Mouse (Mus musculus): Measurements from ENCODE around the gene Shisal2a. TPM values are rescaled to one million over a fixed set of nuclear protein-coding genes. Genes with fewer than 3 reads are reported as not detected.
"Not testable (repeated sequence)": the region's sequence is repeated elsewhere in the genome, so short reads cannot be mapped to it uniquely, and the experiment has no call there.

Shisal2a gene
- polyA plus RNA-seq, 1 experiment: not detected

DNA sequence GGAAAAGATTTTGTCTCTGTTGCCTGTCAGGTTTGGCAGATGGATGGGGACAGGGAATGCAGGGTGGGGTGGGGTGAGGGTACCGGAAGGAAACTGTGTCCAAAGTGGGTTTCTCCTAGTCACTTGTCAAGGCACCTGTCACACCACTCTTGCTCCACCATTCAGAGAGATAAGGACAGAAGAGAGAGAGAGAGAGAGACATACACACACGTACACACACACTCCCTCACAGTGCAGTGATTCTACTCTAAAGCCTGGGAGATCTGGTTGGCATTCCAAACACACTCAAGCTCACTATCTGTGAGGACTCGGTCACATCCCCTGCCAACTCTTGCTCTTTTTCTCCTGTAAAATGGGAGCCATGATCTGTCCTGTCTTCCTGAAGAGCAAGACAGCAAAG is 11.0 kb downstream of the Shisal2a start:
- DNase-seq (ENCODE audit: low spot score): no peak

DNA sequence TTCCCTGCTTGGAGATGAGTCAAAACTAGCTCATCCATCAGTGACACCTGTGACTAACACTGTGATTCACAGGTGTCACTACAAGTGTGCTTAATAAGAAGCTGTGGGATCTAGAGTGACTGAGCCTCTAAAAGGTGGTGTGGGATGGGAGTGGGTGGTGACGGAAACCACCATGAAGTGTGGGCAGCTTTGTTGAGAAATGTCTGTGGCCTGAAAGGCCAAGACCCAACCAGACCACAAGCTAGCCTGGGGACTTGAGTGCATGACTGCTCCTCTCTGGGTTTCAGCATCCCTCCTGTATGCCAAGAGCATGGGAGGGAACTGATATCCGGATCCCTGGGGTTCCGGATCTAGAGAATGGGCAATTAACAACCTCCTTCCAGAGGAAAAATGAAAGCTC is 11.7 kb downstream of the Shisal2a start:
- no peak for DNase-seq (ENCODE audit: low spot score)

DNA sequence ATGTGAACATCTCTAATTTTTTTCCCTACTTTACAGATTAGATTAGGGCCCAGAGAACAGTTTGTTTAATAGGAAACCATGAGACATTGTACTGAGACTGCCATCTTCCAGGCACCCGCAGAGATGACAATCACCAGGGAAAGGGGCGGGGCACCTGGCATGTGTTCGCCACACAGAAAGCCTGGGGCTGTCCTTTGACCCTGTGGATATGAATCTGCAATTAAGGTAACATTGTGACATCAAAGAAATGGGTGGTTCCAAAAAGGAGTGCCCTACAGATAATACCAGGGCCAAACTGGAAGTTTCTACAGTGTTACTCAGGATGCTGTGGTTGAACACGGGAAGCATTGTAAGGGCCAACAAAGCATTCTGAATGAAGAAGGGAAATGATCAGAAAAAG is 12.7 kb downstream of the Shisal2a start:
- DNase-seq (ENCODE audit: low spot score): no peak

DNA sequence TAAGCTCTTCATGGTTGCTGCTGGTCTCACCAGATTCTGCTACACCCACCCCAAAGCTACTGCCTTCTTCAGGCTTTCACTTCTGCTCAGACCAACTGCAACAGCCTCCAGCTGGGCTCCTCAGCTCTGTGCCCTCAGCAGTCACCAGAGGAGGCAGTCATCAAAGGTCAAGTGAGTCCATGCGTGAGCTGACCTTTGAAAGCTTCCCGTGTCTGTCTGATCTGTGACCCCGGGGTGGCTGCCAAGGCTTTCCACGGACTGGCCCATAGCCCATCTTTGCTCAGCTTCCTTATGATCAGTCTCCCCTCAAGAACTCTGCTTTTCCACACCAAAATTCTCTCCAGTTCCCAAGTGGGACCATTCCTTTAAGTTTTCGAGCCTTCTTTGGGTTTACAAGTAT is 13.9 kb downstream of the Shisal2a start:
- DNase-seq (ENCODE audit: low spot score): no peak

DNA sequence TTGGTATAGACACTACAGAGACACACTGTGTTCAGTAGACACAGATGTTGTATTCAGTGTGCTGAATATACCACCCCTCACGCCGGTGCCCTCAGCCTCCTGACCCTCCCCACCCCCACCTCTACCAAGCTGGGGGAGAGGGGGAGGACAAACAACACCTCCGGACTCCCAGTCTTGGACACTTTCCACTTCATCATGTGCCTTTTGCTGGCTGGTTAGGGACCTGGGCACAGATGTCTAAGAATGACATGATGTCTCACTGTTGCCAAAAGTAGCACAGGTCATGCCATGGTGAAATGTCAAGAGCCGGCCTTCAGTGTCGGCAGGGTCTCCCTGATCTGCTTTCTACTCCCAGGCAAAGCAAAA is 19.1 kb downstream of the Shisal2a start:
- DNase-seq (ENCODE audit: low spot score): no peak

DNA sequence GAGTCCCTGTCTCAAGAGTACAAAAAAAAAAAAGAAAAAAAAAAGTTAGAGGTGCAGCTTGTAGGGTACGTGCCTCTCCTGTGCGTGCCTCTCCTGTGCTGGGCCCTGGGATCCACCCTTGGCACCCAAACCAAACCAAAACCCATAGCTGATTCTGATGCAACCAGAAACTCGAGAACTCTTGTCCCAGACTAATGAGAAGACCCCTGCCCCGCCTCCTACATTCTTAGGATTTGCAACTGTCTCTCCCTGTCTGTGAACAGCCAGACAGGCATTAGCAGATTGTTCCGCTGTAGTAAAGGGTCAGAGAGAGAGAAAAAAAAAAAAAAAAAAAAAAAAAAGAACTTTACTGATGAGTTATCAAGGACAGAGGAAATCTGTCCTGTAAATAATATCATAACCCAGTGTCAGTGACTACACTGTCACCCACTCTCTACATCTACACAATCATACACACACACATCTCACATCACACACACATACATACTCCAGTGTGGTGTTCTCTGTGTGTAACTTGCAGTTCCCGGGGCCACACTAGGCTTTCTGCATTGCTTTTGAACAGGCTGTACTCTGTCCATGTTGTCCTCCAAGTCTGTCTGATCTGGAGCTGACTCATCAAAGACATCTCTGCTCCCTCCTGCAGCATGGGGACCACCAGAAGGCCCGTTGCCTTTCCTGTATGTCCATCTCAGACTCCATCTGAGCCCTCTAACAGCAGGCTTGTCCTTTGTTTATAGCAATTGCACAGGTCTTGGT is 19.6 kb downstream of the Shisal2a start:
- DNase-seq (ENCODE audit: low spot score): no peak

DNA sequence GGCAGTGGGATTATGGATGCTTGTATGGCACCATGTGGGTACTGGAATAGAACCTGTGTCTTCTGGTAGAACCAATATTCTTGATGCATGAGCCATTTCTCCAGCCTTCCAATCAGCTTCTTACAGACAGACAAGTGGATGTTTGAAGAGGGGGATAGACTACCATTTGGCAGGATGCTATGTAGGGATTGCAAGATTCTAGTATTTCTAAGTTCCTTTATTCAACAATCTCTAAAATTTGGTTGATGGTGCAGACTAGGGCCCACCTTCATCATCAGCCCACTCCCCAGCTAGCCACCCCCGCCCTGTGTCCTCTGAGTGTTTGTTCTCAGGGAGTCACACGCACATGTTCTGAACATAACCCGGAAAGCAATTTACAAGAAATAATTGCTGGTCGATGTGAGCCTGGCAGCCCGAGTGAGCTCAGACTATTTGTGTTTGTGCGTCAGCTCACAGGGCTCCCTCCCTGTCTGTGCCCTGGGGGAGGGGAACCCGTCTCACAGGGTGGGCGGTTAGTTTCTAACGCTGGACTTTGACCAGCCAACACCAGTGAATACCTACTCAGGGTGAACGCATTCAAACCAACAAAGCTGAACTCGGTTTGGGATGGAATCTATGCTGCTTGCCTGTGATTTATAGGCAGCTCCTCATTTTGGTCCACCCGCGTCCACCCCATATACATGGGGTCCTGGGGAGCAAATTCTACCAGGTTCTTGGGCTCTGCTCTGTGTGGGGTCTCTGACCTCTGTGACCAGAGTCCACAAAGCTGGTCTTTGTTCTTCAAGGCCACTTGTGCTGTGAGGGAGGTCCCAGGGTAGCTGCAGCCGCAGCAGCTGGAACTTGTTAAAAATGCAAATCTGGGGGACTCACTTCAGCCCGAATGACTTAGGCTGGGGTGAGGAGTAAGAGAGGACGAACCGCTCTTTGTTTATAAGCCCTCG is 20.6 kb downstream of the Shisal2a start:
- no peak for DNase-seq (ENCODE audit: low spot score)

DNA sequence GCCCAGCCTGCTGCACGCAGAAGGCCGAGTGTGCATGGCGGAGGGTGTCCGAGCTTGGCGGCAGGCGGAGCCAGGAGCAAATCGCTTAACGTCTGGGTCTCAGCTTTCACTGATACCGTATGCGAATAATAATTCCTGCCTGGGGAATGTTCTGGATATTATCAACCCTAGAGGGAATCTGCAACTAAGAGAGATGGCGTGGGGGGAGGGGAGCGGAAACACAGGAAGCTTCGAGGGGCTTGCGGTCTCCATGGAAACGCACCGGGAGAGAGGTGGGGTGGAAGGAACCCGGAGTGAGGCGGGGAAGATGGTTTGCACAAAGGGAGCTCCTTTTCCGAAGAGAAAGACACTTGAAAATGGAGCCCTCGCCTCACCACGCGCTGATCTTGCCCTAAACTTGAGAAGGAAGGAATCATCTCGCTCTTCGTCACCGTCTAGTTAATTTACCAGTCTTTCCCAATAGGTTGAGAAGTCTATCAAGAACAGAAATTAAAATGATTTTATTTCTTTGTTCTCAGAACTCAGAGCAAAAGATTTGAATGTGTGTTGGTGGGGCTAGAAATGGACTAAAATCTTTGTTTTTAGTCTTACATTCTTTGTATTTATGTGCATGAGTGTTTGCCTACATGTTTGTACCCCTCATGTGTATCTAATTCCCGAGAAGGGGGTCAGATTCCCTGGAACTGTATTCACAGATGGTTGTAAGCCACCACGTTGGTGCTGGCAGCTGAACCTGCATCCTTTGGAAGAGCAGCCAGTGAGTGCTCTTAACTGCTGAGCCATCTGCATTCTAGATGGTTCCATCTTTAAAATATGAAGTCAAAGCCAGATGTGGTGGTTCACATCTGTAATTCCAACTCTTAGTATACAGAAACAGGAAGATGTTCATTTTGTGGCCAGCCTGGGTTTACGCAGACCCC is 22.8 kb downstream of the Shisal2a start:
- DNase-seq (ENCODE audit: low spot score): no peak

DNA sequence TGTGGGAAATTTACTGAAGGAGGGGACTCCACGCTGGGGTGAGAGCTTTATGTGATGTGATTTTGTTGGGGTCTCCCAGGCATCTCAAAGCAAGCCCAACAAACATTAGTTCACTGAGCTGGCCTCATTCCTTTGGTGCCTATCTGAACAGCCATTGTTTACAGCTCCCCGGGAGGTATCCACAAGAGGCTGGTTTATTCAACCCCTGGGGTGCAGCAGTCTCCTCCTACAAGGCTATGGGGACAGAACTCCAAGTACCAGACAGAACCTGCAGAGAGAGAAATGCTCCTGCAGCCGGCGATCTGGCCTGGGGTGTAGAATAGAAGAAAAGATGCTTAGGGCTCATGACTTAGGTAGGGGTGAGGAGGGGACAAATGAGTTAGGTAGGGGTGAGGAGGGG is 24.7 kb downstream of the Shisal2a start:
- no peak for DNase-seq (ENCODE audit: low spot score)

DNA sequence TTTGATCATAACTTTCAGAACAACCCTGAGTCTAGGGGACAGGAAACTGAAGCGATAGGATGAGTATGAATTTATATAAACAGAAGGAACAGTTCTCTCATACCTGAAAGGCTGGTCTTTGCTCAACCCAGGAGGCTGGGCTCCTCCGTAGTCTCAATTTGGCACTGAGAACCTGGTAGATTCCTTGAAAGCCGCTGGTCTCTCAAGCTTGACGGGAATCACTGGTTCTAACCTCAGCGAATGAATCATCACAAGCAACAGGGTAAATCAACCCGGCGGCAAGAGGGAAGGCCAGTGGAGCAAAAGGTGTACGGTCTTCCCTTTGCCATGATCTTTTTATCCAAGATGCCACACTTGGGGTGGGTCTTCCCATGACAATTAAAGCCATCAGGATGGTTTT is 25.7 kb downstream of the Shisal2a start:
- DNase-seq (ENCODE audit: low spot score): no peak

DNA sequence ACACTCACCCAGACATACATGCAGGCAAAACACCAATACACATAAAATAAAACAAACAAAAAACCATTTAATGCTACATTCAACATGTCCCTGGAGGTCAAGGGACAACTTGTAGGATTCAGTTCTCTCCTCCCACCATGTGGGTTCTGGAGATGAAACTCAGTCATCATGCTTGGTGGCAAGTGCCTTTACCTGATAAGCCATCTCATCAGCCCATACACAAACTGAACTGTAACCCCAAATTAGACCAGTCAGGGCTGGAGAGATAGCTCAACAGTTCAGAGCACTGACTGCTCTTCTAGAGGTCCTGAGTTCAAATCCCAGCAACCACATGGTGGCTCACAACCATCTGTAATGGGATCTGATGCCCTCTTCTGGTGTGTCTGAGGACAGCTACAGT is 29.6 kb downstream of the Shisal2a start:
- DNase-seq (ENCODE audit: low spot score): not testable (repeated sequence)

DNA sequence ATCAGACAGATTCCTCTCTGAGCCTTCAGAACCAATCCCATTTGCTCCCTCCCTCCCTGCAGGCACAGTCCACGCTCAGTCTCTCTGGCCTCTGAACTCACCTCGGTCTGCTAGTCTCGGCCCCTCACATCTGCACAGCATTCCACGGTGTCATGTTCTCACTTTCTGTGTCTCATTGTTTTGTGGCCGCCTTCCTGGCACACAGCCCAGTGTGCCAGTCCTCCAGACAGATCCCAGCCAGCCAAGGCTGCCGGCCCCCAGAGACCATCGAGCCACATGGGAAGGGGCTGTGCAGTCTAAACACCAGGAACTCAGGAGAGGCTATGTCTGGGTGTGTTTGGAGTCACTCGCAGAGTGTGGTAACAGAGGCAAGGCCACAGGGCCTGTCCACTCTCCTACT is 32.3 kb downstream of the Shisal2a start:
- no peak for DNase-seq (ENCODE audit: low spot score)

DNA sequence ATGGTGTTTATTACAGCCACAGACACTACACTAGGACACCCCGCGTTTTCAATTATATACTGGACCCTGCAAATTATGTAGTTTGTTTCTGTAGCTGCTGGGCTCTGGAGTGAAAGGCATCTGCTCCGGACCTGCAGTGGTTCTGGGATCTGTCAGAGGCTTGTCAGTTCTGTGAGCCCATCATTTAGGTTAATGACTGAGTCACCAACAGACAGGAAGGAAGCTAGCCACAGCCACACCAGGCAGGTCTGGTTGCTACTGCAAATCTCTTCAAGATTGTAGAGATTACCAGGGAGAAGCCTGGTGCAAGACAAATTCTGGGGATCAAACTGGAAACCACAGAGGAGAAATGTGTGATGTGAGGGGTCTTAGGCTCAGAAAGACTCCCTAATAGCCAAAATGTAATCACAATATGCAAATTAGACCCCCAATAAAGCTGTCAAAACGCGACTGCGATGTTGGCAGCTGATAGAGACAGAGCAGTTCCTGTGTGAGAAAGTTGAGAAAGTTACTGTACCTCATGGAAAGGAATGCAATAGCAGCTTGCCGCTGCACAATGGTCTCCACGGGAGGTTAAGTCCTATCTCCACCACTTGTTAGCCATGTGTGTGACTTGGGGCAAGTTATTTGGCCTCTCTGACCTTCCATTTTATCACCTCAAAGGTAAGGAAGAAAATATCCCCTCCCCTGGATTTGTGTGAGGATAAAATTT is 33.2 kb downstream of the Shisal2a start:
- no peak for DNase-seq (ENCODE audit: low spot score)

DNA sequence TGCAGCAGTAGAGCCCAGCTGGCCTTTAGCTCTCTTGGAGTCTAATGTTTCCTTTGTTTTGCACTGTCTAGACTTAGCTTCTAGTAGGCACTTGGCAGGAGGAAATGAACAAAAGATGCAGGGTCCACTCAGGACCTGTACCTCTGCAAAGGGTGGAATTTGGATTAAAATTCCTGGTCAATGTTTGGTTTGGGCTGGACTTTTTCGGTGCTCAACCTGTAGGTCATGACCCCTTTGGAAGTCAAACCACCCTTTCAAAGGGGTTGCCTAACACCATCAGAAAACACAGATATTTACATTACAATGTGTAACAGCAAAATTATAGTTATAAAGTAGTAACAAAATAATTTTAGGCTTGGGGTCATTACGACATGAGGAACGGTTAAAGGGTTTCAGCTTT is 34.1 kb downstream of the Shisal2a start:
- no peak for DNase-seq (ENCODE audit: low spot score)

DNA sequence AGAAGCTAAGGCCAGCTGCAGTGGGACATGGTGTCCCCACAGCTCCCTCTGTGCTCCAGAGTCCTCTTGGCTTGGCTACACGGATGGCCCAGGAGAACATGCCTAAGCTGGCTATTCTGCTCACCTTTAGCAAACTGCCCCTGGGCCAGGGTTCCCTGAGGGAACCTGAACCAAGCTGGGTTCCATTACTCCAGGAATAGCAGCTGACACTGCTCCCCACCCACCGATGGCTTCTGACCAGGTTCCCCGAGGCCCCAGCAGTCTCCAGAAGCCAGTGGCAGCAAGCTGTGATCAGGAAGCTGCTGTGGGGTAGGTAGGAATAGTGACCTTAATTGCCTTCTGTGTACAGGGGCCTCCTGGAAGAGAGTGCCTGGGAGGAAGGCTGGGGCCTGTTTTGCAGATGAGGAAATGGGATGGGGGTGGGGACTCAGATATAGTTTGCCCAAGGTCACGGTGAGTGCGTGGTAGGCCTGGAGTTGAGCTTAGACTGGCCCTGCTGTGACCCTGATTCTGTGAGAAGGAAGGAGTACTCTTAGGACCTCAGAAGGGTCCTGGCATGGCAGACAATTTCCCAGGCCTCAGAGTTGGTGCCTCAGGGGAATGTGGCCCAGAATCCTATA is 34.8 kb downstream of the Shisal2a start:
- DNase-seq (ENCODE audit: low spot score): no peak

DNA sequence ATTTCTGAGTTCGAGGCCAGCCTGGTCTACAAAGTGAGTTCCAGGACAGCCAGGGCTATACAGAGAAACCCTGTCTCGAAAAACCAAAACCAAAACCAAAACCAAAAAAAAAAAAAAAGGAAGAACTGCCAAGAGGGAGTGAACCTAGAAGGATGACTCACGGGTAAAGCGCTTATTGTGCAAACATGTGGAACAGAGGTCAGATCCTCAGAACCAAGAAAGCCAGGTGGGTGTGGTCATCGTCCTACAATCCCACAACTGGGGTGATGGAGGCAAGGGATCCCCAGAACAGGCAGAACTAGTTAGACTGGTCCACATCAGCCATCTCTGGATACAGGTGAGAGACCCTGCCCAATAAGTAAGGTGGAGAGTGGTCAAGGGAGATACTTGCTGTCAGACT is 36.0 kb downstream of the Shisal2a start:
- no peak for DNase-seq (ENCODE audit: low spot score)

DNA sequence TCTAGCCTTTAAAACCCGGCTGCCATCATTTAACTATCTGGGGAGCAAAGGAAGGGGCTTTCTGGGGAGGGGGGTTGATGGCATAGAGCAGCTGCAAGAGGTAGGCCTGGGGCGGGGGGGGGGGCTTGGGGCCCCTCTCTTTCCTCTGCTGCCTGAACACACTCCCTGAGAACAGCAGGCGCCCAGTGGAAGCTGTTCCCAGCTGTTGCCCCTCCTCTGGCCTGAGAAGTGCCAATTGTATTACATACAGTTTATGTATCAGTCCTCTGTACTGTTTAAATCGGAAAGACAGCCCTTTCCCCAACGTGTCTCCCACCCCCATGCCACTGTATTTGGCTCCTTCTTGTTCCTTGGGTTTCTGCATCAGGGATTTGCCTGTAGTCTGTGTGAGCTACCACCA is 37.3 kb downstream of the Shisal2a start:
- DNase-seq (ENCODE audit: low spot score): no peak

DNA sequence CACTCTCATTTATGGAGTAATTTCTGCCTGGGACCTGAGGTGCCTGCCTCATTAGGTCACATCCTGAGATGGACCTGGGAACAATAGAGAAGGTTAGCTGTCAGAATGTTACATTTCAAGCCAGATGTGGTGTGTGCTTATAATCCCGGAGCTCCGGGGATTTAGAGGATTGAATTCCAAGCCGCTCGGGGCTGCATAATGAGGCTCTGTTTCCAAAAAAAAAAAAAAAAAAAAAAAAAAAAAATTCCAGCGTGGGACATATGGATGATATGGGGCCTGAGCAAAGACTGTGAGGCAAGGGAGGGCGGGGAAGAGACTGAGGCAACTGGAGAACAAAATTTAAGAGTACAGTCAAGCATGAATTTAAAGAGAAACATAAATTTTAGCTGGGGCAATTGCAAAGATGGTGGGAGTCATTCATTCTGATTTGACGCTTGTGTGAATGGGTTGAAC is 38.5 kb downstream of the Shisal2a start:
- no peak for DNase-seq (ENCODE audit: low spot score)

DNA sequence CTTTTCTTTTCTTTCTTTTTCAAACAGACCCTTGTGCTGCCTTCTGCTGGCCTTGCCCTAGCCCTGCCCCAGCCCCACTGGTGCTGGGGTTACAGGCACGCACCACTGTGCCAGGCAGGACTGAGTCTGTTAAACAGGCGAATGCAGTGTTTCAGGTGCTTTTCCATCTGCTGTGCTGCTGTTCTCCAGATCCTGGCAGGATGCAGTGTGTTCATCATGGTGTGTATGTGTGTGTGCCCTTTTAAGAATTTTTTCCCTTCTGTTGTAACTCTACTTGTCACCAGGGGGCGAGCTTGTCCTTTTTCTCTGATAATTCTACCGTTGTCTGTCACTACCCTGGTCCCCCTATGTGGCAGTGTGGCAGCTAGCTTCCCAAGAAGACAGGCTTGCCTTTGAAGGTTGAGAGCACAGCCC is 43.9 kb downstream of the Shisal2a start:
- no peak for DNase-seq (ENCODE audit: low spot score)

DNA sequence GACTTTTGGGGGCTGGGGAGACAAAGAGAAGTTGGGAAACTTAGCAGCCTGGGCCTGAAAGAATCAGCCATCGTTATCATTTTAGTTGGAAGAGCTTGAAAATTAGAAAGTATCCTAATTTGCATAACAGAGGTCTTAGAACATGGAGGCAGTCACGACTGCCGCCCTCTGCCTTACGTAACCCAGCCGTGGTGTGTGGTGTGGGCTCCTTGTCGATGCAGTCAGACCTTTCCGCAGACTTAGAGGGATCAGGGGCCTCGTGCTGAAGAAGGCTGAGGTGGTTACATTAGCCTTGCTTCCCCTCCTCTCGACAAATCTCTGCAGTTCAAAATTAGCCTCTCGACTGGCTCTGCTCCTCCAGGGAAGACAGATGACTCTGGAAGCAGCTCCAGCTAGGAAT is 44.3 kb downstream of the Shisal2a start:
- DNase-seq (ENCODE audit: low spot score): no peak

DNA sequence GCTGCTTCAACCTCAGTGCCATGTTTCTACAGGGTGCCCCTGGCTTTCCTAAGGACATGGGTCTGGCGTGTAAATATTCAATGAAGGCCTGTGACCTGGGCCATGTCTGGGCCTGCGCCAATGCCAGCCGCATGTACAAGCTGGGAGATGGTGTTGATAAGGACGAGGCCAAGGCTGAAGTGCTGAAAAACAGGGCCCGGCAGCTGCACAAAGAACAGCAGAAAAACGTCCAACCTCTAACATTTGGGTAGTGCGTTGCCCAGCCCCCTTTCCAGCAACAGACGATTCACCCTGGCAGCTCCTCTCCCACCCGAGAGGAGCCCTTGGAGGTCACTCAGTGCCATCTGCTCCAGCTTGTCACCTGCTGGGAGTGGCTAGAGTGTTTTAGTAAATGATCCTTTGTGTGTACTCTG is 44.8 kb downstream of the Shisal2a start:
- peak; percentile 38 for DNase-seq (ENCODE audit: low spot score)
